Mouse (Mus musculus) heart, adult 2 months (tissue): ENCODE measurements around the gene Mapk6. TPM values are rescaled to one million over a fixed set of nuclear protein-coding genes. Genes with fewer than 3 reads are reported as not detected.
A peak's percentile ranks its signal among the peaks of the same experiment; 100 is the strongest.

Source experiments
- DNase-seq, 2 experiments: peaks; one replicate each; pipeline ENCODE4 v3.0.0; 2021
- H3K27ac ChIP-seq: fragments of 200-600 bp; 2 replicates; pipeline ENCODE4 v1.8.1; 2022
- H3K27me3 ChIP-seq: fragments of 200-500 bp; 2 replicates; pipeline ENCODE4 v1.6.1; 2012; ENCODE audit warnings: mild to moderate bottlenecking, low read length, inconsistent platforms, mixed read lengths; ENCODE audit not compliant: control insufficient read depth, insufficient read depth
- H3K36me3 ChIP-seq: fragments of 200-500 bp; 2 replicates; pipeline ENCODE4 v1.6.1; 2012; ENCODE audit warnings: low read length, inconsistent platforms; ENCODE audit not compliant: control insufficient read depth, insufficient read depth
- H3K4me1 ChIP-seq: fragments of 200-500 bp; 2 replicates; pipeline ENCODE4 v1.6.1; 2011; ENCODE audit warnings: low read length; ENCODE audit not compliant: control insufficient read depth, insufficient read depth
- H3K4me3 ChIP-seq: fragments of 200-600 bp; 2 replicates; pipeline ENCODE4 v1.8.1; 2022
- H3K79me2 ChIP-seq: fragments of 200-500 bp; replicated peaks from 2 replicates; pipeline ENCODE4 v1.6.1; 2012; ENCODE audit warnings: mild to moderate bottlenecking, inconsistent platforms, low read length, moderate library complexity, mixed read lengths; ENCODE audit not compliant: control insufficient read depth, insufficient read depth
- H3K9ac ChIP-seq: fragments of 200-500 bp; 2 replicates; pipeline ENCODE4 v1.6.1; 2012; ENCODE audit warnings: low read depth, mild to moderate bottlenecking, control low read depth, inconsistent platforms, low read length, mixed read lengths
- CTCF ChIP-seq: fragments of 200-600 bp; IDR thresholded peaks from 2 replicates; pipeline ENCODE4 v1.8.1; 2022; ENCODE audit warnings: antibody characterized with exemption, mild to moderate bottlenecking, moderate library complexity
- EP300 ChIP-seq: fragments of 200-500 bp; IDR thresholded peaks from 2 replicates; pipeline ENCODE4 v1.6.1; 2011; ENCODE audit warnings: low read depth, low read length, control low read depth; ENCODE audit not compliant: insufficient read depth
- POLR2A ChIP-seq: fragments of 200-500 bp; IDR thresholded peaks from 2 replicates; pipeline ENCODE4 v1.6.1; 2011; ENCODE audit warnings: mild to moderate bottlenecking, low read depth, low read length, control low read depth; ENCODE audit not compliant: insufficient read depth
- WGBS: fragments of 180-500 bp; shearing (Covaris S2); methylation state at CpG from one replicate; pipeline ENCODE4 v1.1.7; 2018; 5-methylcytosine and 5-hydroxymethylcytosine counted together
- intact Hi-C: fragments of 180-260 bp; cut with DNase I; formaldehyde crosslinking; loops from one replicate; pipeline ENCODE4 v1.15.1; 2025
- polyA plus RNA-seq: library from polyadenylated mRNA; depleted of rRNA; stranded (reverse); fragments of >200 nt; gene quantifications from 2 replicates; pipeline ENCODE4 v1.2.3, GENCODE M21; 2012
- total RNA-seq, 2 experiments: library from RNA; stranded (reverse); gene quantifications; 2 replicates each; pipeline ENCODE4 v1.2.3; 2021

Gene Mapk6
- total and polyA plus RNA-seq, 3 experiments: 11.2 to 26.8 (median 25.6) TPM

DNA sequence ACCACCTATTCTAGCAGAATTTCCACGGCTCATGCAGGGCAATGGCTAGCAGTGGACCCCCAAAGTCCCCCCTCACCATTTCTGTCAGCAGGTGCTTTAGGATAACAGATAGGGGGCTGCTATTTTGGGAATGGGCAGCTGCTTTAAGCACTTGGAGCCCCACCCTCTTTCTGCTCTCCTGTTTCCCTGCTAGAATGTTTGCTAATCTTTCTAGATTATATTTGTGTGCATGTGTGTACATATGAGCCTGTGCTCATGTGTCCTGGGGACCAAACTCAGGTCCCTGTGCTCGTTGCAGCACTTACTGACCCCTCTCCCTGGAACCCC lies 18.4 kb upstream of the Mapk6 start:
- Histone ChIP-seq H3K27ac (no peak overlapping the region), H3K4me3 (no peak overlapping the region), H3K36me3 (no peaks in the 10 kb centered on the region), H3K4me1 (peaks cover 12% of the 10 kb centered on the region), H3K79me2 (no peaks in the 10 kb centered on the region), H3K9ac (no peak overlapping the region), H3K27me3 (no peaks in the 10 kb centered on the region)
- no peak for DNase-seq
- intact Hi-C loops: no loop called here
- no peak for TF ChIP-seq POLR2A
- TF ChIP-seq EP300: no peak
- TF ChIP-seq CTCF: no peak
- WGBS: 49% methylated on average over 2 of the region's 2 CpGs

GRCm38 (mm10) chr9:75427366-75428273 lies 17.8 kb upstream of the Mapk6 start:
- no peaks in the 10 kb centered on the region for H3K27me3 ChIP-seq
- H3K79me2 ChIP-seq: no peaks in the 10 kb centered on the region
- H3K4me3 ChIP-seq: no peak overlapping the region
- 55% methylated on average over 9 of the region's 9 CpGs for WGBS
- DNase-seq: peak in 1 of 2 experiments; percentile 32
- no peaks in the 10 kb centered on the region for H3K36me3 ChIP-seq
- no peak overlapping the region for H3K9ac ChIP-seq
- intact Hi-C loops: no loop called here
- no peak overlapping the region for H3K27ac ChIP-seq
- peaks cover 13% of the 10 kb centered on the region for H3K4me1 ChIP-seq
- no peak for TF ChIP-seq POLR2A
- no peak for TF ChIP-seq CTCF
- TF ChIP-seq EP300: no peak

DNA sequence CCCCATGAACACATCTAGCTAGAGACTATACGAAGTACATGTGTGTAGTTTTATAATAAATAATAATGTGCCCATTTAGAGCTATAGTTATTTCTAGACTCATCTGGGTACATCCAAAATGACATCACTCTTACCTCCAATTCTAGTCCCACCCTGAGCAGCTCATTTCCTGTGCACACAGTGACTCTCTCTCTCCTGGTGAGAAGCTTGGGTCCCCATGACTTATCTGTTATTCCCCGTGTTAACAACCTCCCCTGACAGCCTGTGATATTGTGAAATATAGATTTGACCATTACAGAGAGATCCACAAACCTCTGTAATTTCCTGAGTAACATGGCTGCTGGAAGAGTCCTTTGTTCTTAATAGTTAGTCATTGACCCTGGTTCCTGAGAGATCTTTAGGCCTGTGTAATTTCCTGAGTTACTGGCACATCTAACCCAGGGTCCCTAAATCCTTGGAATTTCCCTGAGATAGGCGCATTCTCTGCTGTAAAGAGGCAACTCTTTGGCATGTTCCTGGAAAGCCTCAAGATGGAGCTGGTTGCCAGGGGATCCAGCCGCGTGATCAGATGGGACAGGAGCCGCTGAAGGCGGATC lies 16.1 kb upstream of the Mapk6 start:
- peaks cover 14% of the 10 kb centered on the region for H3K4me1 ChIP-seq
- no peak overlapping the region for H3K4me3 ChIP-seq
- no peak overlapping the region for H3K9ac ChIP-seq
- H3K36me3 ChIP-seq: no peaks in the 10 kb centered on the region
- no peaks in the 10 kb centered on the region for H3K79me2 ChIP-seq
- no peak for DNase-seq
- no peaks in the 10 kb centered on the region for H3K27me3 ChIP-seq
- no peak overlapping the region for H3K27ac ChIP-seq
- intact Hi-C loops: no loop called here
- WGBS: 68% methylated on average over 7 of the region's 7 CpGs
- TF ChIP-seq EP300 (no peak), CTCF (0 out of 2 replicates have a peak, but pooled peaks have one; percentile 7)

DNA sequence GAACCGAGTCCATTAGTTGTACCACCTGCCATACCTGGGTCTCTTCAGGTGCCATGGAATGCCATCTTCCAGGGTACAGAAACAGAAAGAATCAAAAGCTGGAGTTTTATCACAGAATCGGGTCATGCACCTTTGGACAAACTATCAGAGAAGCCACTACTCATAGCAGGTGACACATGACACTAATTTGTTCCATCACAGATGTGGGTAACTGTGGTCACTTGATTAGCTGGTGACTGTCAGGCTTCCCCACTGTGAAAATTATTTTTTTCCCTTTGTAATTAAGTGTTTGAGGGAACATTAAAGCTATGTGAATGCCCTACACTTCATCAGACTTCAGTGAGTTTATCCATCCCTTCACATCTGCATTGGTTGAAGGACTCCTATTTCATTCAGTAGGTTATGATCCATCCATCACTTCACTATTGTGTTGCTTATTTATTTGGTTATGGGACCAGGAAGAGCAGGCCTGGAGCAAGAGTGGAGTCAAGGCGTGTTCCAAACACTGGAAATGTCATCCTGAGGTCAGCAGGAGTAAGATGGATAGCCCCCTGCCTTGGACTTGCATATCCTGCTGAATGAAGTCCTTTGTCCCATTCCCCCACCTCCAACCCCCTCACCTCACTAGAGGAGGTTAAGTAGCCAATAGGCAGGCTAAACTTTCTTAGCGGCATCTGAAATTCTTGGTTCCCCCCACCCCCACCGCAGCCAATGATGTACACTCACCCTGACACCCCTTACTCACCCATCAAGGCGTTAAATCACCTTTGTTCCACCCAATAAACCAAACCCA lies 14.7 kb upstream of the Mapk6 start:
- Histone ChIP-seq H3K4me1 (peaks cover 13% of the 10 kb centered on the region), H3K4me3 (no peak overlapping the region), H3K79me2 (no peaks in the 10 kb centered on the region), H3K9ac (no peak overlapping the region), H3K36me3 (no peaks in the 10 kb centered on the region), H3K27ac (peak overlapping the region; percentile 59), H3K27me3 (no peaks in the 10 kb centered on the region)
- TF ChIP-seq CTCF: no peak
- TF ChIP-seq POLR2A: no peak
- TF ChIP-seq EP300: no peak
- 78% methylated on average over 6 of the region's 6 CpGs for WGBS
- intact Hi-C loops: no loop called here
- no peak for DNase-seq

DNA sequence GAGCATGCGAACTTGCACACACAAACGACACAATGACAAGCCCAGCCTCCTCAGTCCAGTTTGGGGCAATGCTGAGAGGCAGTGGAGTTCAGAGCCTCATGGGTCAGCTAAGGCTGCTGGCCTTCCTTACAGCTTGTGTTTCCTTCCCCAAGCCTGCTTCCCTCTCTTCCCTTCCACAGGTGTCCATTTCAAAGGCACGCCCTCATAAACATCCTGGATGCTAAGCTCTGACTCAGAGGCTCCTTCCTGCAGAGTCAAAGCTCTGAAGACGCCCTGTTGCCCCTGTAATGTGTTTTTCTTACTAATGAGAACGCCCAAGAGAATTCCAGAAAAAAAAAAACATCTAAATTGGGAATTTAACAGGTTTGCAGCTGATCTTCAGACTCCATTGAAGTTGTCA lies 13.9 kb upstream of the Mapk6 start:
- Histone ChIP-seq H3K4me1 (peaks cover 13% of the 10 kb centered on the region), H3K9ac (no peak overlapping the region), H3K27me3 (no peaks in the 10 kb centered on the region), H3K27ac (peak overlapping the region; percentile 59), H3K36me3 (no peaks in the 10 kb centered on the region), H3K4me3 (no peak overlapping the region), H3K79me2 (no peaks in the 10 kb centered on the region)
- 44% methylated on average over 5 of the region's 5 CpGs for WGBS
- intact Hi-C loops: no loop called here
- no peak for DNase-seq
- TF ChIP-seq POLR2A (no peak), EP300 (peak; percentile 78; the same call in 1 of the 2 replicates)
